Mouse (Mus musculus) embryonic fibroblast, embryonic 13.5 days (primary cell): Measurements from ENCODE around the gene 1700024P04Rik. TPM values are rescaled to one million over a fixed set of nuclear protein-coding genes. Genes with fewer than 3 reads are reported as not detected.
"Not testable (repeated sequence)": the region's sequence is repeated elsewhere in the genome, so short reads cannot be mapped to it uniquely, and the experiment has no call there.

Source experiments
- H3K27ac ChIP-seq: 2 replicates; pipeline ENCODE4 v1.5.1; 2012; ENCODE audit warnings: low read length, control low read depth, inconsistent platforms; ENCODE audit not compliant: insufficient read depth
- H3K4me1 ChIP-seq: 2 replicates; pipeline ENCODE4 v1.6.1; 2011; ENCODE audit warnings: low read length; ENCODE audit not compliant: control insufficient read depth, insufficient read depth
- H3K4me3 ChIP-seq: 2 replicates; pipeline ENCODE4 v1.5.1; 2011; ENCODE audit warnings: mild to moderate bottlenecking, control low read depth, low read length; ENCODE audit not compliant: insufficient read depth
- CTCF ChIP-seq: IDR thresholded peaks from 2 replicates; pipeline ENCODE4 v1.5.1; 2011; ENCODE audit warnings: mild to moderate bottlenecking, control low read depth, low read length, moderate library complexity, borderline replicate concordance; ENCODE audit not compliant: insufficient read depth
- POLR2A ChIP-seq: IDR thresholded peaks from 2 replicates; pipeline ENCODE4 v1.6.1; 2011; ENCODE audit warnings: low read depth, mild to moderate bottlenecking, control low read depth, low read length, moderate library complexity
- polyA plus RNA-seq: library from polyadenylated mRNA; stranded (reverse); fragments of >200 nt; gene quantifications from 2 replicates; pipeline ENCODE4 v1.2.4, GENCODE M21; 2011; ENCODE audit warnings: low read depth; ENCODE audit not compliant: missing spikeins, insufficient read length

The 1700024P04Rik gene
- polyA plus RNA-seq, 1 experiment, result not detected

GRCm38 (mm10) chr13:99012891-99013290, 28.5 kb upstream of the 1700024P04Rik start:
- no peak overlapping the region for H3K4me3 ChIP-seq
- no peak for TF ChIP-seq CTCF
- no peak overlapping the region for H3K27ac ChIP-seq
- no peaks in the 10 kb centered on the region for H3K4me1 ChIP-seq

GRCm38 (mm10) chr13:99008013-99008412, 23.6 kb upstream of the 1700024P04Rik start:
- no peak for TF ChIP-seq POLR2A
- TF ChIP-seq CTCF, result no peak
- no peak overlapping the region for H3K27ac ChIP-seq
- H3K4me1 ChIP-seq, result no peaks in the 10 kb centered on the region
- no peak overlapping the region for H3K4me3 ChIP-seq

DNA sequence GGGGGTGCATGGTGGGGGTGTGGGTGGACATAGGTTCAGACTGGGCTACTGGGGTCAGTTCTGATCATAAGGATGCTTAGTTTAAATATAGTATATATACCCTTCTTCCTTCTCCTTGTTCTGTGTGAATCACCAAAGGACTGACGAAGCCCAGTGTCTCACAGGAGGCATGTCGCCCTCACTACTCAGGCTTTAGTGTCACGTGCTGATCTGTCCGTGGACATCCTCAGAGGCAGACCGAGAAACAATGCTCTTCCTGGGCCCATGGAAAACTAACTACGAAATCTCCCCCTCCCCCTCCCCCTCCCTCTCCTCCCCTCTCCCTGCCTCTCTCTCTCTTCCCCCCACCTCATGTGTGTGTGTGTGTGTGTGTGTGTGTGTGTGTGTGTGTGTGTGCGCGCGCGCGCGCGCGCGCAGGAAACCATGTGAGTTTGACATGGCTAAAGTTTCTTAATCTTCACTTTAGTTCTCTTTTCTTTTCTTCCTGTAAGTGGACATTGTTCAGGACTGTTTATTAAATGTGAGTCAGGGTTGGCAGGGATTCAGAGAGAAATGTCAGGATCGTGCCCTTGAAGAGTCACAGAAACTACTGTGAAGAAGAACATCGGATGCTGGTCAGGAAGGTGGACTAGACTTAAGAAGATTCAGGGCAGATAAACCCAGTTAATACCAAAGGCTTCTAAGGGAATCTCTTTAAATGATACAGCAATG, 22.2 kb upstream of the 1700024P04Rik start:
- H3K4me1 ChIP-seq, result no peaks in the 10 kb centered on the region
- H3K27ac ChIP-seq, result no peak overlapping the region
- H3K4me3 ChIP-seq, result no peak overlapping the region
- TF ChIP-seq CTCF (no peak), POLR2A (no peak)

DNA sequence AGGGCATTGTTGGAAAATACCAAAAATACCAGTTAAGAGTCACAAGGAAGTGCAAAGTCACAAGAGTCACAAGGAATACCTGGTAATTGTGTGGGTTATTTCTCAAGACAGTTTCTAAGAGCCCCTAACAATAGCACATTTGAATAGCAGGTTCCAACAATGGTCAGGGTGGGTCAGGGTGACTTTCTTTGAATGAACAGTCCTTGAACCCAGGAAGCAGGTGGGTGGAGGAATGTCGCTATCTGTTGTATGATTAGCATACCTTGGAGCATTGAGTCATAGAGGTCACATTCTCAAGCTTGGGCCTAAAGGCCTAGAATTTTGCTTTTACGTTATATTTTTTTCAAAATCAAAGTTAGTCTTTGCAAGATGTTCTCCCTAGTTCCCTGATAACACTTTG, 17.3 kb upstream of the 1700024P04Rik start:
- not testable (repeated sequence) for H3K27ac ChIP-seq, H3K4me3 ChIP-seq, H3K4me1 ChIP-seq

GRCm38 (mm10) chr13:98997025-98997424, 12.7 kb upstream of the 1700024P04Rik start:
- no peak overlapping the region for H3K27ac ChIP-seq
- H3K4me1 ChIP-seq, result no peaks in the 10 kb centered on the region
- no peak overlapping the region for H3K4me3 ChIP-seq
- TF ChIP-seq CTCF, result no peak
- TF ChIP-seq POLR2A, result no peak

DNA sequence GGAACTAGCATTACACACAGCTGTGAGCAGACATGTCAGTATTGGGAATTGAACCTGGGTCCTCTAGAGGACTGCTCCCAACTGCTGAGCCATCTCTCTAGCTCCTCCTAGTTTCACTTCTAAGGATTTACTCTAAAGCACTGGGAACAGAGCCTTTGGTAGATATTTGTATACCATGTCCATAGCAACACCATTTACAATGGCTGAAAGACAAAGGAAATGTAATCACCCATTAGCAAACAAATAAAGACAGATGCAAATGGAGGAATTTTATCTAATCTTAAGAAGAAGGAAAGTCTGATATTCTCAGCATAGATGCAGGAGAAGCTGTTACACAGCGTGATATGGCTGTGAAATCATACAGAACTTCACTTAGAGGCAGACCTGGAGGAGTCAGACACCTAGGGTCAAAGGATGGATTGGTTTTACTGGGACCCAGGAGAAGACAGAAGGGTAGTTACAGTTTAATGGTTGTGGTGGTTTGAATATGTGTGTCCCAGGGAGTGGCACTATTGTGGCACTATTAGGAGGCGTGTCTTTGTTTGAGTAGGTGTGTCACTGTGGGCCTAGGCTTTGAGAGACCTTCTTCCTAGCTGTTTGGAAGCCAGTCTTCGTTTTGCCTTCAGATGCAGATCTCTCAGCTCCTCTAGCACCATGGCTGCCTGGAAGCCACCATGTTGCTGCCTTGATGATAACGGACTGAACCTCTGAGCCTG, 7.1 kb downstream of the 1700024P04Rik start:
- Histone ChIP-seq H3K4me1 (no peaks in the 10 kb centered on the region), H3K4me3 (no peak overlapping the region), H3K27ac (no peak overlapping the region)
- TF ChIP-seq CTCF (no peak), POLR2A (no peak)

DNA sequence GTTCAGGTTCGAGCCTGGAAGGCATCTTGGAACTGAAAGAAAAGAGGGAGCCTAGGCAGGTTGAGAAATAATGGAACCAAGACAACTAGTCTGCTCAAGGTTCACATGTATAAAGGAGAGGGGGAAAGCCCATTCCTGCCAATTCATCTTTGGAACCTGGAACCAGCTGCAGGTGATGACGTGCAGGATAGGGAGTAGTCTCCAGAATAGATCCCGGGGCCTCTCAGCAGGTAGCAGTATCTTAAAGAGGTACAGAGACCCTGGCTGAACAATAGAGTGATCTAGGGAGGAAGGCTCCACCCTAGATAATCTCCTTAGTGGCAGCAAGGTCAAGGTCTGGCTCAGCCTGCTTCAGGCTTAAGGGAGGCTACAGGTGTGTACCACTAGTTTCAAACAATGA, 8.3 kb downstream of the 1700024P04Rik start:
- H3K27ac ChIP-seq, H3K4me3 ChIP-seq, H3K4me1 ChIP-seq: not testable (repeated sequence)

DNA sequence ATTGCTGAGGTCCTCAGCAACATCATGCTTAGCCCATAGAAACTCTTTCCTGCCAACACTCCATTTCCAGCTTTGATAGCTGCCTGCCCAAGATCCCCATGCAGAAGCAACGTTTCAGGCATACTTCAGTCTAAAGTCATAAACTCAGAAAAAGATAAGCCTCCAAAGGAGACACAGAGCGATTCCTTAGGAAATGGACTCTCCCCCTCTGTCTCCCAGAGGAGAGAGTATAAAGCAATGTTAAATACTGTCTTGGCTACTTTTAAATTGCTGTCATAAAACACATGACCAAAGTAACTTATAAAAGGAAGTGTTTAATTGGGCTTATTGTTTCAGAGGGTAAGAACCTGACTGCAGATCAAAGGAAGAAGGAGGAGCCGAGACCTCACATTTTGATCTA, 12.3 kb downstream of the 1700024P04Rik start:
- TF ChIP-seq POLR2A, result no peak
- no peak for TF ChIP-seq CTCF
- H3K4me3 ChIP-seq, result no peak overlapping the region
- H3K4me1 ChIP-seq, result peaks cover 4% of the 10 kb centered on the region; the same call in 1 of the 2 replicates
- 0 out of 2 replicates have a peak overlapping the region, but pooled peaks have one; percentile 1 for H3K27ac ChIP-seq

DNA sequence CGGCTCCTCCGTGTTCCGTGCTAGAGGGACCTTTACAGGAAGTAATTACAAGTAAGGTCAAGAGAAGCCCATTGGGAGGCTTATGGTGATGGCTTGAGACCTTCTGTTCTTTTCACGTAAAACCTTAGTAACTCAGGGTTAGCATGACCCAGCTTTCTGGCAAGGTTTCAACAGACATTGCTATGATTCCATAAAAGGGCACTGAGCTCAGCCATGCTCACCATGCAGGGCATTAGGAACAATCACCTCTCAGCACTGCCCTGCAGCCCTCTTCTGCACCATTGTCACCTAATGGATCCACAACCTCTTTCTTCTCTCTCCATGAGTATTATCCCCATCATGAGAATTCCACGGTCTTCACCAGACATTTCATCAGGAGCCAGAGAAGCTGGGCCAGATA, 12.7 kb downstream of the 1700024P04Rik start:
- H3K4me3 ChIP-seq, result no peak overlapping the region
- no peak for TF ChIP-seq POLR2A
- no peak for TF ChIP-seq CTCF
- peak overlapping the region; percentile 43; the same call in 1 of the 2 replicates for H3K27ac ChIP-seq
- peaks cover 4% of the 10 kb centered on the region; the same call in 1 of the 2 replicates for H3K4me1 ChIP-seq

DNA sequence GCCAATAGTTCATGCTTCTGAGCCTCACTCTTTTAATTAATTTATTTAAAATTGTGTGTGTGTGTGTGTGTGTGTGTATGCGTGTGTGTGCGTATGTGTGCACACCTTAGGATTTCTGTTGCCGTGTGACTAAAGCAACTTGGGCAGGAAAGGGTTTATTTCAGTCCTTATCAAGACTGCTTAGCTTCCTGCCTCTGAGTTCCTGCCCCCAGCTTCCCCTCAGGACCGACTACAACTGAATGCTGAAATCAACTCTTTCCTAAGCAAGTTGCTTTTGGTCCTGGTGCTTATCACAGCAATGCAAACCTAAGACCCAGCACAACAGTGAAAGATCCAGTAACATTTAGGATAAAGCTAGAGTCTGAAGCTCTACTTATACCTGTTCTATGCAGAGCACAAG, 15.8 kb downstream of the 1700024P04Rik start:
- Histone ChIP-seq H3K4me3 (no peak overlapping the region), H3K4me1 (peaks cover 4% of the 10 kb centered on the region; the same call in 1 of the 2 replicates), H3K27ac (no peak overlapping the region)
- no peak for TF ChIP-seq POLR2A
